In the genomic region with DNA sequence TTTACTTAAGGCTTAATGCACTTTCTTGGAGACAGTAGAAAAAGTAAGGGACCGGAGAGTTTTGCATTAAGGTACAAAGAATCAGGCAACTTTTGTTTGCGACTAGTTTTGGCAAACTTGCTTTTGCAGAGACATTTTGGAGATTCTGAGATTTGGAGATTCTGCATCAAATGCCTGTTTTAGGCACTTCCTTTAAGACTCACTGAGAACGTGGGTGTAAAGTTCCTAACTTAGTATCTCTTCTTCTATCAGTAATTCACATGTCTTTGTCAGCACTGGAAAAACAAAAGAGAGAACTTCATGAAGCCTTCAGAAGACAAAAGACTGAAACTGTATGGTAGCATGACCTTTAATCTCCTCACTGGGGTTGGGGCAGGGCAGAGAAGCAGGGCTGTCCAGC, we compare ENCODE assay signal across 20 mouse cellular contexts. TPM values are rescaled to one million over a fixed set of nuclear protein-coding genes. Genes with fewer than 3 reads are reported as not detected.
DNase-seq lines count a peak whose midpoint lies in the region; ATAC-seq and TF ChIP-seq lines count a peak whose summit lies in the region.
"Had no signal": no experiment of that assay in that cellular context is flagged by ENCODE, and none has a peak within 500 bp of the region (broad histone marks: within the 10 kb centered on the region; RNA-seq: fewer than 3 reads in every experiment).

No protein-coding gene starts in this region.

- no peak for TF ChIP-seq CTCF in thymus, adult 2 months (IDR thresholded peaks at IDR 0.05; ENCODE audit: borderline replicate concordance, control insufficient read depth, extremely low read depth, insufficient read depth, low read length, poor library complexity)

- 78% methylated on average over 3 of the region's 3 CpGs for WGBS in thymus, adult 2 months
- WGBS in liver, embryonic 16.5 days (ENCODE audit: insufficient replicate concordance), result 60% methylated on average over 3 of the region's 3 CpGs
- 83% methylated on average over 3 of the region's 3 CpGs for WGBS in forebrain, embryonic 14.5 days
- WGBS in heart, embryonic 10.5 days, result 82% methylated on average over 3 of the region's 3 CpGs

- H3K9me3 ChIP-seq in liver, embryonic 16.5 days (replicated peaks; ENCODE audit: control insufficient read depth, low read length), result no peaks in the 10 kb centered on the region
- H3K9me3 ChIP-seq in forebrain, embryonic 14.5 days (replicated peaks; ENCODE audit: control insufficient read depth, low read length), result no peaks in the 10 kb centered on the region
- H3K9me3 ChIP-seq in heart, embryonic 10.5 days, result no peaks in the 10 kb centered on the region
- H3K9me3 ChIP-seq: embryonic facial prominence, embryonic 10.5 days; forebrain, embryonic 13.5 days; heart, embryonic 15.5 days; hindbrain, embryonic 13.5 days had no signal

- ATAC-seq in frontal cortex, adult (ENCODE audit: low TSS enrichment), result peak; percentile 61; the same call in 1 of the 2 replicates
- 0 out of 2 replicates have a peak, but pooled peaks have one; percentile 10 for ATAC-seq in liver, embryonic 16.5 days (ENCODE audit: low read depth)
- ATAC-seq in forebrain, embryonic 14.5 days, result no peak
- ATAC-seq: forebrain, embryonic 13.5 days; Patski had no signal

- no peak overlapping the region for H3K4me3 ChIP-seq in thymus, adult 2 months (ENCODE audit: control insufficient read depth, insufficient read depth, low read length)
- H3K4me3 ChIP-seq in liver, embryonic 16.5 days (ENCODE audit: low read depth, low read length), result no peak overlapping the region
- H3K4me3 ChIP-seq in forebrain, embryonic 14.5 days (ENCODE audit: low read depth, low read length), result no peak overlapping the region
- H3K4me3 ChIP-seq in heart, embryonic 10.5 days, result no peak overlapping the region
- H3K4me3 ChIP-seq: embryonic facial prominence, embryonic 10.5 days; forebrain, embryonic 13.5 days; heart, embryonic 15.5 days; hindbrain, embryonic 13.5 days had no signal

- peaks cover 18% of the 10 kb centered on the region for H3K4me1 ChIP-seq in thymus, adult 2 months (replicated peaks; ENCODE audit: control insufficient read depth, insufficient read depth, low read length)
- peaks cover 24% of the 10 kb centered on the region for H3K4me1 ChIP-seq in liver, embryonic 16.5 days (ENCODE audit: control insufficient read depth, low read depth, low read length)
- no peaks in the 10 kb centered on the region for H3K4me1 ChIP-seq in forebrain, embryonic 14.5 days (ENCODE audit: control insufficient read depth, insufficient read depth, low read length)
- peaks cover 24% of the 10 kb centered on the region for H3K4me1 ChIP-seq in heart, embryonic 10.5 days

- peak overlapping the region; percentile 0; the same call in 1 of the 2 replicates for H3K27ac ChIP-seq in thymus, adult 2 months (ENCODE audit: control insufficient read depth, insufficient read depth, low read length)
- 0 out of 2 replicates have a peak overlapping the region, but pooled peaks have one; percentile 25 for H3K27ac ChIP-seq in liver, embryonic 16.5 days (ENCODE audit: low read length)
- H3K27ac ChIP-seq in forebrain, embryonic 14.5 days (ENCODE audit: low read depth, low read length), result no peak overlapping the region
- H3K27ac ChIP-seq in heart, embryonic 10.5 days, result no peak overlapping the region
- H3K27ac ChIP-seq: embryonic facial prominence, embryonic 10.5 days; forebrain, embryonic 13.5 days; heart, embryonic 15.5 days; hindbrain, embryonic 13.5 days had no signal

- no peaks in the 10 kb centered on the region for H3K36me3 ChIP-seq in thymus, adult 2 months (ENCODE audit: control insufficient read depth, insufficient read depth, low read length)
- H3K36me3 ChIP-seq in liver, embryonic 16.5 days (ENCODE audit: control insufficient read depth, insufficient read depth), result no peaks in the 10 kb centered on the region
- no peaks in the 10 kb centered on the region for H3K36me3 ChIP-seq in forebrain, embryonic 14.5 days (ENCODE audit: control insufficient read depth, insufficient read depth, low read length)
- H3K36me3 ChIP-seq in heart, embryonic 10.5 days, result 0 out of 2 replicates have a peak, but pooled peaks cover 6% of the 10 kb centered on the region
- H3K36me3 ChIP-seq: heart, embryonic 15.5 days; hindbrain, embryonic 13.5 days had no signal

- no peaks in the 10 kb centered on the region for H3K27me3 ChIP-seq in thymus, adult 2 months (ENCODE audit: control insufficient read depth, insufficient read depth, low read length)
- H3K27me3 ChIP-seq in liver, embryonic 16.5 days (ENCODE audit: control insufficient read depth, insufficient read depth, low read depth, low read length), result no peaks in the 10 kb centered on the region
- no peaks in the 10 kb centered on the region for H3K27me3 ChIP-seq in forebrain, embryonic 14.5 days (replicated peaks; ENCODE audit: control insufficient read depth, insufficient read depth, low read length)
- H3K27me3 ChIP-seq in heart, embryonic 10.5 days (ENCODE audit: insufficient read depth, poor library complexity, severe bottlenecking), result no peaks in the 10 kb centered on the region
- H3K27me3 ChIP-seq: forebrain, embryonic 13.5 days; heart, embryonic 15.5 days; hindbrain, embryonic 13.5 days; Patski had no signal

- no peak overlapping the region for H3K4me2 ChIP-seq in liver, embryonic 16.5 days (ENCODE audit: low read depth, low read length)
- no peak overlapping the region for H3K4me2 ChIP-seq in forebrain, embryonic 14.5 days (ENCODE audit: low read length)
- H3K4me2 ChIP-seq: forebrain, embryonic 13.5 days; heart, embryonic 11.5 days; heart, embryonic 15.5 days; hindbrain, embryonic 13.5 days had no signal

- TF ChIP-seq POLR2A in thymus, adult 2 months (IDR thresholded peaks at IDR 0.05; ENCODE audit: control insufficient read depth, extremely low read depth, insufficient read depth, low read length, poor library complexity), result no peak

- DNase-seq in frontal cortex, postnatal 25 days (ENCODE audit: low spot score in 2 of 2), result no peak
- no peak for DNase-seq in thymus, adult 2 months
- DNase-seq in thymus, postnatal 10 days (ENCODE audit: low spot score in 2 of 2), result no peak
- no peak for DNase-seq in forebrain, embryonic 14.5 days (ENCODE audit: low spot score)
- DNase-seq in kidney, adult 18-20 months, result no peak
- DNase-seq in heart, embryonic 10.5 days (ENCODE audit: low spot score), result no peak
- DNase-seq: adrenal gland, postnatal 14 days; cerebellum, adult 18-20 months; cerebellum, postnatal 10 days; gastrocnemius, postnatal 10 days; heart, adult 18-20 months; heart, postnatal 14 days had no signal

- no peak overlapping the region for H3K9ac ChIP-seq in liver, embryonic 16.5 days (ENCODE audit: low read depth, low read length)
- H3K9ac ChIP-seq in forebrain, embryonic 14.5 days (ENCODE audit: low read length), result no peak overlapping the region
- H3K9ac ChIP-seq: forebrain, embryonic 13.5 days; heart, embryonic 15.5 days; hindbrain, embryonic 13.5 days had no signal

RNA-seq across cellular contexts. Expression of gene Dip2b, which starts 19.2 kb away (rescaled TPM):
- polyA plus RNA-seq in thymus, adult 2 months (2012; rRNA removed), result 18.1 and 22.2 TPM in 2 replicates
- polyA plus RNA-seq in liver, embryonic 16.5 days (2015; fragmentation: Nextera tagmentation; extraction: Ambion mirVana), result 2.4 and 3.0 TPM in 2 replicates
- polyA plus RNA-seq in forebrain, embryonic 14.5 days (2014; fragmentation: Nextera tagmentation; extraction: Ambion mirVana), result 16.3 and 21.3 TPM in 2 replicates
- polyA plus RNA-seq in heart, embryonic 10.5 days (2016; fragmentation: Nextera tagmentation; extraction: Ambion mirVana), result 12.2 and 14.0 TPM in 2 replicates

Comparison
In these comparisons a context has a peak if more than half of its experiments do, and no peak if none do; other contexts are left out.
1. H3K27ac ChIP-seq: peak in thymus, adult 2 months (single experiment) and liver, embryonic 16.5 days (single experiment); none in forebrain, embryonic 14.5 days (single experiment) and heart, embryonic 10.5 days (single experiment).